Mouse (Mus musculus) left cerebral cortex, postnatal 4 days (tissue): ENCODE data around the gene Cacna1s. TPM values are rescaled to one million over a fixed set of nuclear protein-coding genes. Genes with fewer than 3 reads are reported as not detected.

Experiments
- DNase-seq: peaks from one replicate; pipeline ENCODE4 v3.0.0-alpha.2; 2022
- intact Hi-C: fragments of 180-260 bp; cut with DNase I; formaldehyde crosslinking; loops from one replicate; pipeline ENCODE4 v1.15.1; 2025
- total RNA-seq, 2 experiments: library from RNA; stranded (reverse); gene quantifications; 2 replicates each; pipeline ENCODE4 v1.2.3; 2021

Gene Cacna1s
- total RNA-seq, 2 experiments from 2014 or later = 0.60 to 0.95 TPM

DNA sequence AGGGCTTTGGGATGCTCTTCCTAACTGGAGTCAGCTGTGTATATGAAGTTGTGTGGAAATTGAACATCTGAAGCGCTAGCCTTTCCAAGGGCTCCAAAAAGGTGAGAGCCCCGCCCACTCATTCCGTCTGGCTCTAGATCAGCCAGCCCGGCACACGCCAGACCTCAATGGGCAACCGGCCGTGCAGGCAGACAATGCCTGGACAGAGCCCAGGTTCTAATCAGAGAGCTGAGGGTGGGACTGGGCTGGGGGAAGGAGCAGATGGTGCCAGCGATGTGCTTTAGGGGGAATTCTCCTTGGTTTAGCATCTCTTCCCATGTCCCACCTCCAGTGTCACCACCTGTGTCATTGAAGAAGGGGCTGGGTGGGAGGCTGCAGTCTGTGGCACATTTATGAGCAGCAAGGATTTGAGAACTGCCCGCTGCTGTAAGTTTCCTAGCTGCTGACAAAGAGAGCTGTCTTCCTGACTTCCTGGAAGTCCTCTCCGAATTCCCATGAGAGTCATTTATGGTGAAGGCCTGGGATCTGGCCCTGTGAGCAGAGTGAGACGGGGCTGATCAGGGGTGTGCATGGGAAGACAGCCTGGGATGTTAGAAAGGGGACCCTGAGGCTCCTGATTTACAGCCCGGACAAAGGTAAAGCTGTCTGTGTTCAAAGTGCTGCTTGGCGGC is 81.2 kb downstream of the Cacna1s start:
- intact Hi-C loops = loop anchor here (2.0 kb wide), 1 partner anchor 83 kb away; the partner anchor contains the start of gene Ascl5
- peak; percentile 85 for DNase-seq

GRCm38 (mm10) chr1:136134547-136134946 is 82.0 kb downstream of the Cacna1s start:
- DNase-seq = no peak
- intact Hi-C loops = no loop called here

DNA sequence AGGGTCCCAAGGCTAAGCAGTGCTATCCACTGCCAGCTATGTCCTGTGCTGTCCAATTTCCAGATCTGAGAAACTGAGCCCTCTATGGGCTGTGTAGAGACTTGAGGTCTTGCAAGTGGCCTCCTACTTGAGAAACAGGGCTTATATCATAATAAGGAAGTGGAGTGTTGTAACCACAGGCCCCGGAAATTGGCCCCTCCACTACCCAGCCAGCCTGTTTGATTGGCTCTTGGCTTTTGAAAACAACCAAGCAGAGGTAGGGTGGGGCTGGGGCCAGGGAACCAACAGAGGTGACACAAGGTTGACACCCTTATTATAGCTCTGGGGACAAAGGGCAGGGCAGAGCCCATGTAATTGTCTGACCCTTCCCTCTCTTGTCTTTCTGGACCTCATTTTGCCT is 82.5 kb downstream of the Cacna1s start:
- DNase-seq = no peak

DNA sequence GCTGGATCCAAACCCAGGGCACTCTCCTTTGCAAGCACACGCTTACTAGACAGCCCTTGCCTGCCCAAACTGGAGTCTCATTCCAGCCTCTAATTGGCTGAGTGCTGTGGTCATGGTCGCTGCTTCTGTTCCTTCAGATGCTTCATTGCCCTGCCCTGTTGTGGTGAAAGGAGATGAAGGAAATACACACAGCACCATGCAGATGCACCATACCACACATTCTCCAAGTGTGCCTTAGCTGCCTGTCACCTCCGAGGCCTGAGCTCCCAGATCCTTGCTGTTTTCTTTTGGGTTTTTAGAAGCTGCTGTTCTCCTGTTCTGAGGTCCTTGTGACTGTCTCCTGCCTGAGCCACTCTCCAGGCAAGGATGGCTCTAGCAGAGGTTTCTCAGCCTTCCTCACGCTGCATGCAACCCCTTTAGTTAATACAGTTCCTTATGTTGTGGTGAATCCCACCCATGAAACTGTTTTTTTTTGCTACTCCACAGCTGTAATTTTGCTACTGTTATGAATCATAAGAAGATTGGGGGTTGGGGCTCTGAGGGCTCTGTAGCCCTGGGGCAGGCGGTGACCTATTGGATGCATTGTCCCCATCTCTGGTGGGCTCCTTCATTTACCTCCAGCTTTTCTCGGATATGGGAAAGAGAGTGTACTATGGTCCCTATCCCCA is 83.4 kb downstream of the Cacna1s start:
- intact Hi-C loops = no loop called here

More for the DNA sequence above, 82.5 kb downstream of the Cacna1s start:
- intact Hi-C loops = no loop called here

DNA sequence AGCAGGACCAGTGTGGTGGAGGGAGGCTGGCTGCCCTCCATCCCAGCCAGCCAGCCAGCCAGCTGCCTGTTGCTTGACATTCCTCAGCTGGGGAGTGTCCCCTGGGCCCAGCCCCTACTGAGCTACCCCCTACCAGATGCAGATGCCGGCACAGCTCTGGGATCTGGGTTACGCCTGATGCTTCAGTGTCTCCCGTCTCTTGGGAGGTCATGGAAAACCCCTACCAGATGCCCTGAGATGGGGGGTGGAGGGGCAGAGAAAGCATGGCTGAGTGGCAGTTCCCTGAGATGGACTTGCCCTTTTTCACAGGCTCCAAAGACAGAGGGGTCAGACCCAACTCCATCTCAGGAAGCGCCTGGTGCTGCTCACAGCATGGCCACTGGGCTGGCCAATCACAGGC is 84.0 kb downstream of the Cacna1s start:
- intact Hi-C loops = no loop called here
- no peak for DNase-seq

More for the DNA sequence above, 83.4 kb downstream of the Cacna1s start:
- no peak for DNase-seq

- DNase-seq = no peak
- intact Hi-C loops = no loop called here
Observed at GRCm38 (mm10) chr1:136137071-136137531, 84.6 kb downstream of the Cacna1s start.

- intact Hi-C loops = no loop called here
- DNase-seq = peak; percentile 70
Observed at GRCm38 (mm10) chr1:136137575-136137974, 85.0 kb downstream of the Cacna1s start.

DNA sequence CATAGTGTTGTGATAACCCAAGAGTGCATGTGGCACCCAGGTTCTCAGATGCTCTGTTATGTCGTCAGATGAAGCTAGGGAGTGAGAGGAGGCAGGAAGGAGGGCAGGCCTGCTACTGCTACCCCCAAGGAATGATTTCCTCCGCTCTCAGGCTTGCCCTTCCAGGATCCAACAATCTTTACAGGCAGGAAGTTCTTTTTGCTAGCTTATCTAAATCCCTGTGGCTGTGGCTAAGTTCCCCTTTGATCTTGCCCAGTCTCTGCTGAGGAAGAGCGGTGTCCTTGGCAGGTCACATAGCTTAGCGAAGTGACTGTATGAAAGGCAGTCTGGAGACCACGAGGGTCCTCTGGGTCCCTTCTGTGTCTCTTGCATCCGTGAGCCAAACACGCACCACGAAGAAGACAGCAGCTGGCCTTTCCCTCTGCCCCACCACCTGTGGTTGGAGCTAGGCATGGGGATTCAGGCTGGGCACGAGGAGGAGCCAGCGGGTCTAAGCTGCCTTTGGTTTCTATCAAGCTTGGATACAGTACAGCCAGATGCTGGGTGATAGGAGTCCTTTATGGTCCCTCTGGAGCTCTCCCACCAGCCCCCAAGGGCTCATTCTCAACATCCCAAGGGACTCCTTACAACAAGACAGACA is 85.8 kb downstream of the Cacna1s start:
- DNase-seq = peak; percentile 47
- intact Hi-C loops = no loop called here

- intact Hi-C loops = no loop called here
- DNase-seq = peak; percentile 92
Observed at GRCm38 (mm10) chr1:136139990-136140640, 87.6 kb downstream of the Cacna1s start.

GRCm38 (mm10) chr1:136141176-136141950 is 88.8 kb downstream of the Cacna1s start:
- no peak for DNase-seq
- intact Hi-C loops = no loop called here

- peak; percentile 64 for DNase-seq
- intact Hi-C loops = no loop called here
Observed at GRCm38 (mm10) chr1:136142336-136142735, 89.8 kb downstream of the Cacna1s start.

- peak; percentile 40 for DNase-seq
- intact Hi-C loops = no loop called here
Observed at GRCm38 (mm10) chr1:136143514-136143913, 91.0 kb downstream of the Cacna1s start.

DNA sequence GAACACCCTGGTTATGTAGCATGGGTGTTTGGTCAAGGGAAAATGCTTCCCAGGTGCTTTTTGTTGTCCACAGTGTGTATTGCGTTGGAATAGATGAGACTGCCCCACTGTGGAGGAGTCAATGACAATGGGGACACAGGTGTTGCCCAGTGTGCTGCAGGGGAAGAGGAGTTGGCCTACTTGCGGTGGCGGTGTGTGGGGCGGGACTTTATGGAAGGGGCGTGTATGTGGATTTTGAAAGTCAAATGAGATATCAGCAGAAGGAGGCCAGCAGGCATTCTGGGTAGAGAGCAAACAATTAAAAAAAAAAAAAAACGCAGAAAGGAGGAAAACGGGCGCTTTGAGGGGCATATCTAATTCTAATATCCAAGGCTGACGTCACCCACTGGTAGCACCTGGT is 97.2 kb downstream of the Cacna1s start:
- intact Hi-C loops = no loop called here
- no peak for DNase-seq

DNA sequence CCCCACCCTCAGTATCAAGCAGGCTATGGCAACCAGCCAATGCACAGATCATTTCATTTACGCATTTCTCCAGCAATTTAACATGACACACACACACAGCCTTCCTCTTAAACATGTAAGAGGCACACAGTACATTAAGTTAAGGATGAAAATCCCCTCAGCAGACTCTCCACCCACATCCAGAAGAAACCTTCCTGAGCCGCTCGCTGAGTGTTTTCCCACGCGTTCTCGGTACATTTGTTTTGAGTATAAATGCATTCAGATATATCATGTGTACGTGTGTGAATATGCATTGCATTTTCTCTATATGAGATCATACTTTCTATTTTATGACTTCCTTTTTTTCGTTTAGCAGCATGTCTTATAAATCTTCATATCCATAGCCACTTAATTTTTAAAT is 98.8 kb downstream of the Cacna1s start:
- intact Hi-C loops = no loop called here
- no peak for DNase-seq

- DNase-seq = no peak
- intact Hi-C loops = no loop called here
Observed at GRCm38 (mm10) chr1:136156304-136156703, 103.8 kb downstream of the Cacna1s start.

GRCm38 (mm10) chr1:136156951-136157350 is 104.4 kb downstream of the Cacna1s start:
- intact Hi-C loops = no loop called here
- no peak for DNase-seq

GRCm38 (mm10) chr1:136159830-136160229 is 107.3 kb downstream of the Cacna1s start:
- intact Hi-C loops = no loop called here
- DNase-seq = peak; percentile 30

- intact Hi-C loops = no loop called here
- no peak for DNase-seq
Observed at GRCm38 (mm10) chr1:136160297-136160696, 107.7 kb downstream of the Cacna1s start.

DNA sequence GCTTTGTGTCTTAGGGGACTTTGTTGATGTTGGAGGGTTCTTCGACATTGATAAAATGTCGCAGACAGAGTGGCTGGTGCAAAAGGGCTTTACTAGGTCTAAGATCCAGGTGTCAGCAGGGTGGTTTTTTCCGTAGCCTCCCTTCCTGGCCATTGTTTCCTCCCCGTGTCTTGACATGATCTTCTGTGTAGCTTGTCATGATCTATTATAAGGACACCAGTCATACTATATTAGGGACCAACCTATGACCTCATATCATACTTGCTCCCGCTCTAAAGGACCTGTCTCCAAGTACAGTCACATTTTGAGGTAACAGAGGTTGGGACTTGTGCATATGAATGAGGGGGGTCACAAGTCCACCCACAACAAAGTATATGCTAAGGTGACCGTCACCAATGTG is 108.4 kb downstream of the Cacna1s start:
- intact Hi-C loops = no loop called here
- no peak for DNase-seq

- DNase-seq = no peak
- intact Hi-C loops = no loop called here
Observed at GRCm38 (mm10) chr1:136161333-136161921, 108.9 kb downstream of the Cacna1s start.
